Mouse (Mus musculus): Measurements from ENCODE around the gene Usp15.

DNA sequence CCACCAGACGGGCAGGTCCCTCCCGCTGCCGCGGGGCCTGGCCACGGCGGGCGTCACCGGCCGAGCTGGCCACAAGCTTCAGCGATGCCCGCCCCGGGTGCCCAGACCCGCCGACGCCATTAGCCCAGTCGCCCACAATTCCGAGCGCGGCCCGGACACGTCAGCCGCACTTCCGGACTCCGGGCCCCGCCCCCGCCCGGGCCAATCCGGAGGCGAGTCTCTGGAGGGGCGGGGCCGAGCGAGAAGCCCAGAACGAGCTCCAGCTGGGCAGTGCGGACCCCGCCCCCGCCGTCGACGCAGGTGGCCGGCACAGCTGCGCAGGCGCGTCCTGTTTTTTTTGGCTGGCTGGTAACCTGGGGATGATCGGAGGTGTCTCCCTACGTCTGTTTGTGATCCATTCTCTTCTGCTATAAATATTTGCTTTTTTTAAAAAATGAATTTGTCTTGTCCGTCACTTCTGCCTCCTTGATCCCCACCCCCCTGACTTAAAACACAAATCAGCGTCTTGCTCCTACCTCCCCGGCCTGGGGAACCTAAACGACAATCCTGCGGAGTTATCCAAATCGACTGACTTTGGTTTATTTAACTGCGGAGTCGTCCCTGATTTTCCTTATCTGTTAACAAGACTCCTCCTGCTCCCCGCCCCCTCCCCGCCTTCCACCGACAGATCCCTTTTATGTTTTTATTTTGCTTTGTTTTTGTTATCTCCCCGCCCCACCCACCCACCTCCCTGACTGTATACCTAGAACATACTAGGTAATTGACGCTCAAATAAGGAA, 120.4 kb downstream of the Usp15 start, which contains the start of gene Mon2:
- TF ChIP-seq CTCF (conservative IDR thresholded peaks at IDR 0.05 in 1 of 2, IDR thresholded peaks at IDR 0.05 in 1 of 2; ENCODE audit: low read depth in 2 of 2, low read length in 2 of 2) (no peak), TCF12 (IDR thresholded peaks at IDR 0.05; ENCODE audit: low read depth, low read length) (peak; percentile 90), EP300 (IDR thresholded peaks at IDR 0.05; ENCODE audit: low read length) (no peak), SMC3 (IDR thresholded peaks at IDR 0.05; ENCODE audit: low read depth, low read length) (no peak), ZNF384 (IDR thresholded peaks at IDR 0.05; ENCODE audit: low read depth, low read length) (peak; percentile 93), RAD21 (IDR thresholded peaks at IDR 0.05; ENCODE audit: low read depth, low read length) (no peak)

All from CH12.LX (cell line).